Comparison of ENCODE assay signal across 16 mouse cellular contexts in genomic region chr13:60573971-60574370, GRCm38 (mm10). TPM values are rescaled to one million over a fixed set of nuclear protein-coding genes. Genes with fewer than 3 reads are reported as not detected.
A peak's percentile ranks its signal among the peaks of the same experiment; 100 is the strongest.
DNase-seq lines count a peak whose midpoint lies in the region; ATAC-seq and TF ChIP-seq lines count a peak whose summit lies in the region.
"Had no signal": no experiment of that assay in that cellular context is flagged by ENCODE, and none has a peak within 500 bp of the region (broad histone marks: within the 10 kb centered on the region; RNA-seq: fewer than 3 reads in every experiment).

No protein-coding gene starts in this region.

- WGBS in kidney, embryonic 14.5 days = 63% methylated on average over 8 of the region's 8 CpGs
- WGBS in lung, adult 2 months = 44% methylated on average over 8 of the region's 8 CpGs
- 34% methylated on average over 8 of the region's 8 CpGs for WGBS in embryonic facial prominence, embryonic 15.5 days

- DNase-seq in kidney, adult 18-20 months = peak; percentile 11
- DNase-seq in lung, postnatal 14 days = peak; percentile 6
- DNase-seq in lung, adult 2 months = no peak
- no peak for DNase-seq in retina, embryonic 14.5 days (ENCODE audit: low spot score)
- DNase-seq: cerebellum, adult 8-10 months; heart, postnatal 4 days; midbrain, embryonic 14.5 days had no signal

- no peak for ATAC-seq in kidney, embryonic 14.5 days (ENCODE audit: low FRiP score, low TSS enrichment)
- ATAC-seq in embryonic facial prominence, embryonic 15.5 days (ENCODE audit: insufficient number of reproducible peaks, low FRiP score, low TSS enrichment, low read depth) = no peak
- no peak for ATAC-seq in megakaryocyte-erythroid progenitor cell, adult 5-6 weeks (replicated peaks; ENCODE audit: low FRiP score, low TSS enrichment, poor library complexity, severe bottlenecking)
- ATAC-seq: CD4-positive, CD25-positive, alpha-beta regulatory T cell, adult 4 months; forebrain, embryonic 16.5 days; hindbrain, postnatal 0 days had no signal

- no peak overlapping the region for H3K4me2 ChIP-seq in kidney, embryonic 14.5 days (replicated peaks; ENCODE audit: low read depth, low read length)
- no peak overlapping the region for H3K4me2 ChIP-seq in embryonic facial prominence, embryonic 15.5 days (replicated peaks)
- H3K4me2 ChIP-seq: heart, embryonic 12.5 days; limb, embryonic 13.5 days had no signal

- TF ChIP-seq CTCF in lung, adult 2 months (IDR thresholded peaks at IDR 0.05; ENCODE audit: insufficient read depth, low read length) = no peak

- H3K9ac ChIP-seq in kidney, embryonic 14.5 days (ENCODE audit: low read depth, low read length) = no peak overlapping the region
- H3K9ac ChIP-seq in embryonic facial prominence, embryonic 15.5 days = no peak overlapping the region
- H3K9ac ChIP-seq: heart, embryonic 12.5 days; limb, embryonic 13.5 days had no signal

- no peak overlapping the region for H3K27ac ChIP-seq in kidney, embryonic 14.5 days (ENCODE audit: low read depth, low read length)
- H3K27ac ChIP-seq in embryonic facial prominence, embryonic 15.5 days (replicated peaks) = 0 out of 2 replicates have a peak overlapping the region, but pooled peaks have one; percentile 31
- H3K27ac ChIP-seq: hindbrain, postnatal 0 days; limb, embryonic 13.5 days; macrophage had no signal

- H3K4me3 ChIP-seq in kidney, embryonic 14.5 days (ENCODE audit: low read length) = no peak overlapping the region
- H3K4me3 ChIP-seq in lung, adult 2 months (replicated peaks; ENCODE audit: extremely low read depth, low read depth, low read length) = no peak overlapping the region
- H3K4me3 ChIP-seq in embryonic facial prominence, embryonic 15.5 days (replicated peaks) = no peak overlapping the region
- H3K4me3 ChIP-seq: heart, embryonic 12.5 days; limb, embryonic 13.5 days had no signal

- no peaks in the 10 kb centered on the region for H3K27me3 ChIP-seq in kidney, embryonic 14.5 days (ENCODE audit: control insufficient read depth, insufficient read depth, low read length)
- no peaks in the 10 kb centered on the region for H3K27me3 ChIP-seq in embryonic facial prominence, embryonic 15.5 days
- H3K27me3 ChIP-seq: heart, embryonic 12.5 days; limb, embryonic 13.5 days had no signal

- H3K9me3 ChIP-seq in kidney, embryonic 14.5 days (ENCODE audit: control insufficient read depth, low read length) = no peaks in the 10 kb centered on the region; the same call in 1 of the 2 replicates
- no peaks in the 10 kb centered on the region for H3K9me3 ChIP-seq in embryonic facial prominence, embryonic 15.5 days (replicated peaks)
- H3K9me3 ChIP-seq: heart, embryonic 12.5 days; limb, embryonic 13.5 days had no signal

- 0 out of 2 replicates have a peak, but pooled peaks cover 3% of the 10 kb centered on the region for H3K4me1 ChIP-seq in kidney, embryonic 14.5 days (ENCODE audit: control insufficient read depth, insufficient read depth, low read length)
- H3K4me1 ChIP-seq in lung, adult 2 months (ENCODE audit: control insufficient read depth, insufficient read depth, low read length) = peaks cover 3% of the 10 kb centered on the region
- peaks cover 4% of the 10 kb centered on the region; the same call in 1 of the 2 replicates for H3K4me1 ChIP-seq in embryonic facial prominence, embryonic 15.5 days
- H3K4me1 ChIP-seq: heart, embryonic 12.5 days; limb, embryonic 13.5 days had no signal

- no peaks in the 10 kb centered on the region for H3K36me3 ChIP-seq in kidney, embryonic 14.5 days (ENCODE audit: control insufficient read depth, insufficient read depth, low read length)
- H3K36me3 ChIP-seq in embryonic facial prominence, embryonic 15.5 days = no peaks in the 10 kb centered on the region
- H3K36me3 ChIP-seq: heart, embryonic 12.5 days; limb, embryonic 13.5 days had no signal

- TF ChIP-seq POLR2A in lung, adult 2 months (IDR thresholded peaks at IDR 0.05; ENCODE audit: borderline replicate concordance, extremely low read depth, low read depth, low read length) = no peak

RNA-seq across cellular contexts. Expression of gene Dapk1, which starts 27.8 kb away (rescaled TPM):
- 15.1 and 24.5 TPM in 2 replicates for polyA plus RNA-seq in kidney, embryonic 14.5 days (2014; fragmentation: Nextera tagmentation; extraction: Ambion mirVana)
- 94.1 and 96.9 TPM in 2 replicates for polyA plus RNA-seq in lung, adult 2 months (2012; rRNA removed)
- polyA plus RNA-seq in embryonic facial prominence, embryonic 15.5 days (2015; fragmentation: Nextera tagmentation; extraction: Ambion mirVana) = 18.5 and 20.0 TPM in 2 replicates
- 13.9 and 19.9 TPM in 2 replicates for total RNA-seq in megakaryocyte-erythroid progenitor cell, adult 5-6 weeks (2014; fragmentation: Nextera tagmentation)
- 8.2 and 10.4 TPM in 2 replicates for total RNA-seq in megakaryocyte-erythroid progenitor cell, adult 5-6 weeks (2017)

Comparison
In these comparisons a context has a peak if more than half of its experiments do, and no peak if none do; other contexts are left out.
1. DNase-seq: peak in kidney, adult 18-20 months (single experiment) and lung, postnatal 14 days (single experiment); none in lung, adult 2 months (single experiment) and retina, embryonic 14.5 days (single experiment).